Mouse (Mus musculus) heart, postnatal 4 days (tissue): ENCODE data around the gene Nmnat1. TPM values are rescaled to one million over a fixed set of nuclear protein-coding genes. Genes with fewer than 3 reads are reported as not detected.
"Not testable (repeated sequence)": the region's sequence is repeated elsewhere in the genome, so short reads cannot be mapped to it uniquely, and the experiment has no call there.

ENCODE experiments used
- DNase-seq: peaks from one replicate; pipeline ENCODE4 v3.0.0; 2021
- total RNA-seq, 2 experiments: library from RNA; stranded (reverse); gene quantifications; 2 replicates each; pipeline ENCODE4 v1.2.3; 2021

The Nmnat1 gene
- total RNA-seq, 2 experiments from 2014 or later = 12.7 to 14.8 TPM

DNA sequence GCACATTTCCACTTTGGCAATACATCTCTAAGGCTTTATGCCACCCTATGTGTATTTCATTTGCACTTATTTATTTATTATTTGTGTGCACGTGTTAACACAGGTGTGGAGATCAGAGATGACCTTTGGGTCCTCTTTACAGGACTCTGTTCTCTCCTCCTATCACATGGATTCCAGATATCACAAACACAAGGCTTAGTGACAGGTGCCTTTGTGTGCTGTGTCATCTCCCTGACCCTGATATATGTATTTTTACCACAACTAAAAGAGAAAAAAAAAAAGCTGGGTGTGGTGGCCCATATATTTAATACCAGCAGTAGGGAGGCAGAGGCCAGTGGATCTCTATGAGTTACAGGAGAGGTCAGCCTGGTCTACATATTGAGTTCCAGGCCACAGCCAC lies 40.5 kb downstream of the Nmnat1 start:
- DNase-seq = no peak

DNA sequence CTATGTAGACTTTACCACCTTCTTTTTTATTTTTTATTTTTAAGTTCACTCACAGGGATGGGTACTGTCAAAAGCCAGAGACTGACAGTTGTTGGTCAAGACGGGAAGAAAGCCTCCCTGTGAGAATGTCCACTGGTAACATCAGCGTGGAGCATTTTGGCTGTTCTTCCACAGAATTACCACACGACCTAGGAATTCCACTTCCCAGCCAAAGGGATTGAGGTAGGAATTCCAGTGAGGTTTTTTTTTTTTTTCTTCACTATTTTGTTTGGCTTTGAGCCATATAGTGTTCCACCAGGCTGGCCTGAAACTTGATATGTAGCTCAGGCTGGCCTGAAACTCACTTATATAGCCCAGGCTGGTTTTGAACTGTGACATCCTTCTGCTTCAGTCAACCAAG lies 42.6 kb downstream of the Nmnat1 start:
- DNase-seq = peak; percentile 39

DNA sequence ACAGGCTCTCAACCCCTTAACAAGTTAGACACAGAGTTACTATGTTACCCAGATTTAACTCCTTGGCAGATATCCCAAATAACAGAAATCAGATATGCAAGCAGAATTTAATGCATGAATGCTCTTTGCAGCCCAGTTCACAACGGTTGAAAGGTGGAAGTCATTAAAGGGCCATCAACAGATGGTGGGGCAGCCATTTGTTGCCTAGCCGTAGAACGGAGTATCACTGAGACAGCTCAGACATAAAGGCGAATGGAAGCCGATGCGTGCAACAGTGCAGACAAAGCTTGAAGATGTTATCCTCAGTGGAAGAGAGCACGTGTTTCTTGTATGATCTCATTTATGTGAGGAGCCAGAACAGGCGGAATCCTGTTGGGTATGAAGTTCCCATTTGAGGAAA lies 44.4 kb downstream of the Nmnat1 start:
- DNase-seq = no peak

DNA sequence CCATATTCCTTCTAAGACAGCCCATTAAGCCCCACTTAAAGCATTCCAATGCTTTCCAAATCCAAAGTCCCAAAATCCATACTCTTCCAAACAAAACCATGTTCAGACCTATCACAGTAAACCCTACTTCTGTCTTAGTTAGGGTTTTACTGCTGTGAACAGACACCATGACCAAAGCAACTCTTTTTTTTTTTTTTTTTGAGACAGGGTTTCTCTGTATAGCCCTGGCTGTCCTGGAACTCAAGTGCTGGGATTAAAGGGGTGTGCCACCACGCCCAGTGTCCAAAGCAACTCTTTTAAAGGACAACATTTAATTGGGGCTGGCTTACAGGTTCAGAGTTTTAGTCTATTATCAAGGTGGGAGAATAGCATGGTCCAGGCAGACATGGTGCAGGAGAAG lies 53.1 kb downstream of the Nmnat1 start:
- not testable (repeated sequence) for DNase-seq

DNA sequence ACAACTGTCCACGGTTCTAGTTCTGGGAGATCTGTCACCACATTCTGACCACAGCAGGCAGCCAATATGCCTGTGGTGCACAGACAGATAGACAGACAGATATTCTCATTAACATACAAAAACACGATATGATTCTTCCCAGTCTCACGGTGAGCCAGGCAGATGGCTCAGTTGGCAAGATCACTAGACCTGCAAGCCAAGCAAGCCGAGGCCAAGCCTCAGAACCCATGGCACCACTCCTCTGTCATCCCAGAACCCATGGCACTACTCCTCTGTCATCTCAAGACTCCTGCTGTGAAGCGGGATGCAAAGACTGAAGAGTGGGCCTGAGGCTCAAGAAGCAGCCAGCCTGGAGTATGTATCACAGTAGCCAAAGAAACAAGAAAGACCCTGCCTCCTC lies 55.4 kb downstream of the Nmnat1 start:
- no peak for DNase-seq

DNA sequence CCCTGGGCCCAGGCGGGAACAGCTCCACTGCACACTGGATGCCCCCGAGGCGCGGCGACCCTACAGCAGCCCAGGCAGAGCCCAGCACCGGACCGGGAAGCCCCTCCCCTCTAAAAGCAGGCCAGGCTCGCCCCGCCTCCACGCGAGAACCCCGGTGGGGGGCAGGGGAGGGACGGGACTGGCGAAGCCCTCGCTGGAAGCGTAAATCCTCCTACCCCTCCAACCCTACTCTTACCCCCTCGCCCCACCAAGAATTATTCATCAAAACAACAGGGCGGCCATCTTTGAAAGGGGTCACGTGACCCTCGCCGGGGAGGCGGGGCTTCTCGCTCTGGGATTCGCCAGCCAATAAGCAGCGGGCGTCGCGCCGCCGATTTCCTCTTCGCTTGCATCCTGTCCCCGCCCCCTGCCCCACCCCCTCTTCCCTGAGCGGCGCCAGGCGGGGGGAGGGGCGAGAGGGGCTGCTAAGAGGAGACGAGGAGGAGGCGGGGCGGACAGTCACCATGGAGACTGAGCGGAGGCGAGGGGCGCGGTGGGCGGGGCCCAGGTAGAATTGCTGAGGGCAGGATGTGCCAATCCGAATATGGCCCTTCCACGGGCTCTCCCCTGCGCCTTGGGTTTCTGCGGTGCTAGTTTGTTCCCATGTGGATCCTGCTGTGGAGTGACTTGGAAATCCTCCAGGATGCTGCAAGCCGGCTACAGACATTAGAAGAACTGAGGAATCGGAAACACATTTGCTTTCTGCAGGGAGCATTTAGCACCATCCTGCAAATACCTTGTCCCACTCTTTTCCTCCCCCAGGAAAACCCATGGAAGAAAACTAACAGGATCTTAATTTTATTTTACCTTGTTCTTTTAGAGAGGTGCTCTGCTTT lies 58.4 kb downstream of the Nmnat1 start, which contains the start of gene Ube4b:
TSS of gene Ube4b (minus strand) at position 425 of the 875 bp plus-strand sequence.
- DNase-seq = peak; percentile 98

DNA sequence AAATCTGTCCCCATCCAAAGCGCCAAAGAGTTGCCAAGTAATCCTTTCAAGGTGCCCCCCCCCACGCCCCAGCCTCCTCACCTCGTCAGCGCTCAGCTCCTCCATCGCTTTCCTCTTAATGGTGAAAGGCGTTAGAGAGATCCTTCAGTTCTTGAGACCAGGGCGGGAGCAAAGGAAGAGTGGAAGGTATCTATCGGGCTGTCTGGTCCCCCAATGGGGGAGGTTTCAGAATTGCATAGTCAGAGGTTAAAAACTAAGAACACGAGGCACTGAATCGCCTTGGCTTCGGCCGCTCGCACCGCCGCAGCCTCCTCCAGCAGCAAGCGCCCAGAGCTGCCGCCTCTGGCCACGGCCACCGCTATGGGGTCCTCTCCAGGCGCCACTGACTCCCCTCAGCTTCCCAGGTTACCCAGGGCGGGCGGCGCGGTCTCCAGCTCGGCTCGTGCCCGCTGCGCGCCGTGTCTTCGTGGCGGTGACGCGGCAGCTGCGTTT lies 59.2 kb downstream of the Nmnat1 start:
- DNase-seq = peak; percentile 19

DNA sequence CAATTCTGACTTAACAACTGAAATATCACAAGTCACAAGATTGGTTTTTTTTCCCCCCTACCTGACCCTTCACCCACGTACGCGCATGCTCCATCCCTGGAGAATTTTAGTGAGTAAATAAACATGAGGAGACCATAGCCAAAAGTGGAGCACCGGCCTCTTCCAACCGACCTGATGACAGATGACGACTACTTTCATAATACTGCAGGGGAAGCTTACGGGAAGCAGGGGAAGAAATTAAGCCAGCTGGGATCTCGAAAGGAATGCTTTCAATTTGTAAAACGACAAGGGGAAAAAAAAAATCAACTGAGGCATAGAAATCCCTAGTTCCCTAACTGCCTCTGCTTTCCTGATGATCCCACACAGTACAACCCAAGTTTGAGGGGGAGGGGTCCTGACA lies 60.2 kb downstream of the Nmnat1 start:
- DNase-seq = no peak

DNA sequence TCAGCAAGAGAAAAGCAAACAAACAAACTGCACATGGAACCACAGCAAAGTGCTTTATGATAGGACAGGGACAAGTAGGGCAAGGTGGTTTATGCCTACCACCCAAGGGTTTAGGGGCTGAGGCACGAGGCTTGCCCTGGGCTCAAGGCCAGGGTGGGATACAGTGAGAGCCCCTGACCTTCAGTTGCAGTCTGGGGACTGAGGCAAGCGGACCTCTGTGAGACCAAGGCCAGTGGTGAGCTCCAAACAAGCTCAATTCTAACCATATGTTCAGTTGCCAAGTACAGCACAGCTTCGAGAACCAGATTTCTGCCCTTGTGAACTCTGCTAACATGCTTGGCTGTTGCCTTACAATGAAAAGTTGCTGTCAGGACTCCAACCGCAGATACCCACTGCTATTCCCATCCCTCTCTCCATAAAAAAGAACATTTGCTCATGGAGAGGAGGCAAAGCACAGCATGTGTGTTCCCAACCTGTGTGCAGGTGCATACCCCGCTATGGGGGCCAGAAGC lies 67.1 kb downstream of the Nmnat1 start:
- DNase-seq = no peak

Other genes starting within 250 kb of the Nmnat1 start
- 100 to 1,000 TPM; 139 to 143 TPM for gene Kif1b, start 177.5 kb downstream of the Nmnat1 start, total RNA-seq
- gene Ube4b, start 58.5 kb downstream of the Nmnat1 start, total RNA-seq = 10 to 100 TPM; 59.9 to 61.8 TPM
- gene Rbp7, start 30.2 kb downstream of the Nmnat1 start, total RNA-seq = 10 to 100 TPM; 38.9 to 39.6 TPM
- gene Tmem274, start 7.8 kb downstream of the Nmnat1 start, total RNA-seq = not detected
- gene Lzic, start within 50 bp of the Nmnat1 start, total RNA-seq = 10 to 100 TPM; 43.4 to 46.8 TPM
- 10 to 100 TPM; 60.5 to 66.4 TPM for gene Ctnnbip1, start 33.0 kb upstream of the Nmnat1 start, total RNA-seq
- 10 to 100 TPM; 66.8 to 73.7 TPM for gene Clstn1, start 101.3 kb upstream of the Nmnat1 start, total RNA-seq
- gene Pik3cd, start 217.4 kb upstream of the Nmnat1 start, total RNA-seq = 1 to 10 TPM; 3.1 to 4.5 TPM